Mouse (Mus musculus) erythroblast, embryonic 14.5 days (primary cell): ENCODE data around the gene Slc35b4.

Experiments
- GATA1 ChIP-seq: IDR thresholded peaks from 2 replicates; pipeline ENCODE4 v1.6.1; 2012; ENCODE audit warnings: low read length, inconsistent platforms, mixed read lengths
- TAL1 ChIP-seq: IDR thresholded peaks from 3 replicates; pipeline ENCODE4 v1.6.1; 2012; ENCODE audit warnings: low read length, inconsistent platforms, mixed read lengths

- TF ChIP-seq TAL1 (no peak), GATA1 (no peak)
Observed at GRCm38 (mm10) chr6:34183326-34183725, 6.4 kb upstream of the Slc35b4 start.
